Mouse (Mus musculus): ENCODE results near the gene Gm128. TPM values are rescaled to one million over a fixed set of nuclear protein-coding genes. Genes with fewer than 3 reads are reported as not detected.
"Not testable (repeated sequence)": the region's sequence is repeated elsewhere in the genome, so short reads cannot be mapped to it uniquely, and the experiment has no call there.

Gm128 gene
- polyA plus RNA-seq, 1 experiment from 2014 or later, result 0.11 TPM

- Histone ChIP-seq H3K4me3 (peak overlapping the region; percentile 97), H3K4me2 (replicated peaks) (peak overlapping the region; percentile 90), H3K27me3 (no peaks in the 10 kb centered on the region), H3K9ac (replicated peaks) (peak overlapping the region; percentile 97), H3K27ac (replicated peaks) (peak overlapping the region; percentile 99), H3K4me1 (peaks cover 70% of the 10 kb centered on the region), H3K36me3 (peaks cover 42% of the 10 kb centered on the region), H3K9me3 (no peaks in the 10 kb centered on the region)
- ATAC-seq (replicated peaks), result no peak
- 7% methylated on average over 1 of the region's 1 CpGs for WGBS
Measured at GRCm38 (mm10) chr3:95227214-95227613, 14.2 kb downstream of the Gm128 start.

GRCm38 (mm10) chr3:95224295-95224694 lies 17.1 kb downstream of the Gm128 start:
- no peak overlapping the region for H3K4me3 ChIP-seq
- no peaks in the 10 kb centered on the region for H3K27me3 ChIP-seq
- peak overlapping the region; percentile 26 for H3K4me2 ChIP-seq (replicated peaks)
- WGBS, result 12% methylated on average over 6 of the region's 6 CpGs
- H3K9me3 ChIP-seq, result no peaks in the 10 kb centered on the region
- peaks cover 49% of the 10 kb centered on the region for H3K4me1 ChIP-seq
- no peak for ATAC-seq (replicated peaks)
- H3K27ac ChIP-seq (replicated peaks), result no peak overlapping the region
- H3K9ac ChIP-seq (replicated peaks), result peak overlapping the region; percentile 11; the same call in 1 of the 2 replicates
- H3K36me3 ChIP-seq, result peaks cover 58% of the 10 kb centered on the region

- 96% methylated on average over 2 of the region's 2 CpGs for WGBS
- Histone ChIP-seq H3K9me3 (no peaks in the 10 kb centered on the region), H3K27ac (replicated peaks) (no peak overlapping the region), H3K36me3 (peaks cover 69% of the 10 kb centered on the region), H3K4me1 (peaks cover 56% of the 10 kb centered on the region), H3K9ac (replicated peaks) (no peak overlapping the region), H3K4me3 (no peak overlapping the region), H3K4me2 (replicated peaks) (no peak overlapping the region), H3K27me3 (no peaks in the 10 kb centered on the region)
- ATAC-seq (replicated peaks), result no peak
Measured at GRCm38 (mm10) chr3:95223041-95223440, 18.4 kb downstream of the Gm128 start.

- H3K36me3 ChIP-seq, result peaks cover 60% of the 10 kb centered on the region
- 84% methylated on average over 6 of the region's 6 CpGs for WGBS
Measured at GRCm38 (mm10) chr3:95218466-95219137, 22.8 kb downstream of the Gm128 start.

GRCm38 (mm10) chr3:95217255-95218134 lies 23.9 kb downstream of the Gm128 start, which contains the start of gene Gabpb2:
TSS of gene Gabpb2 (minus strand) at chr3:95217916.
- H3K9ac ChIP-seq (replicated peaks), result peak within 1 kb of the TSS; percentile 84
- peaks cover 31% of the 10 kb centered on the region for H3K4me1 ChIP-seq
- peak within 1 kb of the TSS; percentile 59 for H3K4me2 ChIP-seq (replicated peaks)
- under 1% methylated on average over 50 of the region's 56 CpGs for WGBS
- H3K27me3 ChIP-seq, result no peaks in the 10 kb centered on the region
- no peaks in the 10 kb centered on the region for H3K9me3 ChIP-seq
- H3K4me3 ChIP-seq, result peak within 1 kb of the TSS; percentile 69
- peak; percentile 89 for ATAC-seq (replicated peaks)
- peak within 1 kb of the TSS; percentile 97 for H3K27ac ChIP-seq (replicated peaks)
- peaks cover 51% of the 10 kb centered on the region for H3K36me3 ChIP-seq

More at GRCm38 (mm10) chr3:95218466-95219137, 22.8 kb downstream of the Gm128 start:
- peaks cover 38% of the 10 kb centered on the region for H3K4me1 ChIP-seq
- peak overlapping the region; percentile 69 for H3K4me3 ChIP-seq
- peak overlapping the region; percentile 97 for H3K27ac ChIP-seq (replicated peaks)
- H3K9me3 ChIP-seq, result no peaks in the 10 kb centered on the region
- peak overlapping the region; percentile 84; the same call in 1 of the 2 replicates for H3K9ac ChIP-seq (replicated peaks)
- no peak for ATAC-seq (replicated peaks)
- H3K4me2 ChIP-seq (replicated peaks), result peak overlapping the region; percentile 59
- H3K27me3 ChIP-seq, result no peaks in the 10 kb centered on the region

GRCm38 (mm10) chr3:95216655-95217254 lies 24.6 kb downstream of the Gm128 start:
- peak overlapping the region; percentile 59 for H3K4me2 ChIP-seq (replicated peaks)
- peak overlapping the region; percentile 84 for H3K9ac ChIP-seq (replicated peaks)
- no peaks in the 10 kb centered on the region for H3K9me3 ChIP-seq
- H3K36me3 ChIP-seq, result peaks cover 53% of the 10 kb centered on the region
- H3K27me3 ChIP-seq, result no peaks in the 10 kb centered on the region
- peak overlapping the region; percentile 69 for H3K4me3 ChIP-seq
- peak; percentile 39; the same call in 1 of the 2 replicates for ATAC-seq (replicated peaks)
- H3K27ac ChIP-seq (replicated peaks), result peak overlapping the region; percentile 97
- H3K4me1 ChIP-seq, result peaks cover 27% of the 10 kb centered on the region
- WGBS, result 19% methylated on average over 4 of the region's 4 CpGs

GRCm38 (mm10) chr3:95213609-95213975 lies 27.8 kb downstream of the Gm128 start:
- no peak overlapping the region for H3K4me2 ChIP-seq (replicated peaks)
- H3K4me1 ChIP-seq, result peaks cover 20% of the 10 kb centered on the region
- no peaks in the 10 kb centered on the region for H3K9me3 ChIP-seq
- H3K36me3 ChIP-seq, result peaks cover 25% of the 10 kb centered on the region
- no peaks in the 10 kb centered on the region for H3K27me3 ChIP-seq
- WGBS, result 97% methylated on average over 1 of the region's 1 CpGs
- no peak overlapping the region for H3K27ac ChIP-seq (replicated peaks)
- no peak overlapping the region for H3K9ac ChIP-seq (replicated peaks)
- no peak for ATAC-seq (replicated peaks)
- H3K4me3 ChIP-seq, result no peak overlapping the region

GRCm38 (mm10) chr3:95212889-95213608 lies 28.3 kb downstream of the Gm128 start:
- peaks cover 22% of the 10 kb centered on the region for H3K36me3 ChIP-seq
- H3K4me1 ChIP-seq, result peaks cover 14% of the 10 kb centered on the region
- WGBS, result 89% methylated on average over 10 of the region's 10 CpGs
- not testable (repeated sequence) for H3K9me3 ChIP-seq; ATAC-seq (replicated peaks); H3K4me3 ChIP-seq; H3K27ac ChIP-seq (replicated peaks); H3K9ac ChIP-seq (replicated peaks); H3K27me3 ChIP-seq; H3K4me2 ChIP-seq (replicated peaks)

- no peak overlapping the region for H3K27ac ChIP-seq (replicated peaks)
- no peak overlapping the region for H3K4me3 ChIP-seq
- peaks cover 35% of the 10 kb centered on the region for H3K36me3 ChIP-seq
- no peaks in the 10 kb centered on the region for H3K4me1 ChIP-seq
- H3K4me2 ChIP-seq (replicated peaks), result no peak overlapping the region
- 60% methylated on average over 2 of the region's 2 CpGs for WGBS
- H3K27me3 ChIP-seq, result no peaks in the 10 kb centered on the region
- no peak overlapping the region for H3K9ac ChIP-seq (replicated peaks)
- no peaks in the 10 kb centered on the region for H3K9me3 ChIP-seq
- ATAC-seq (replicated peaks), result no peak
Measured at GRCm38 (mm10) chr3:95210585-95210984, 30.8 kb downstream of the Gm128 start.

GRCm38 (mm10) chr3:95208286-95208685 lies 33.1 kb downstream of the Gm128 start:
- H3K36me3 ChIP-seq, result peaks cover 32% of the 10 kb centered on the region
- H3K4me1 ChIP-seq, result no peaks in the 10 kb centered on the region
- no peaks in the 10 kb centered on the region for H3K27me3 ChIP-seq
- no peak overlapping the region for H3K4me3 ChIP-seq
- no peak overlapping the region for H3K27ac ChIP-seq (replicated peaks)
- no peak overlapping the region for H3K9ac ChIP-seq (replicated peaks)
- no peak for ATAC-seq (replicated peaks)
- no peaks in the 10 kb centered on the region for H3K9me3 ChIP-seq
- 88% methylated on average over 4 of the region's 4 CpGs for WGBS
- no peak overlapping the region for H3K4me2 ChIP-seq (replicated peaks)

- no peak for ATAC-seq (replicated peaks)
Measured at GRCm38 (mm10) chr3:95203880-95204279, 37.5 kb downstream of the Gm128 start.

More at GRCm38 (mm10) chr3:95203880-95204279, 37.5 kb downstream of the Gm128 start:
- Histone ChIP-seq H3K9ac (replicated peaks) (no peak overlapping the region), H3K4me1 (no peaks in the 10 kb centered on the region), H3K27me3 (no peaks in the 10 kb centered on the region), H3K36me3 (peaks cover 53% of the 10 kb centered on the region), H3K4me2 (replicated peaks) (no peak overlapping the region), H3K27ac (replicated peaks) (no peak overlapping the region), H3K4me3 (no peak overlapping the region), H3K9me3 (no peaks in the 10 kb centered on the region)
- 90% methylated on average over 6 of the region's 6 CpGs for WGBS

Measured in forebrain, embryonic 15.5 days (tissue).